Mouse (Mus musculus) heart, embryonic 10.5 days (tissue): ENCODE measurements at regions not wholly inside any gene's neighbourhood (a gene's known extent, or its start where the extent isn't known, plus 50 kb on each side); places are given as distances from the start of the nearest gene placed in this dataset.

ENCODE experiments used
- DNase-seq: peaks from one replicate; pipeline ENCODE4 v3.0.0-alpha.2; 2017; ENCODE audit warnings: low spot score
- H3K27ac ChIP-seq: fragments of 300-500 bp; sonication (generic); 2 replicates; pipeline ENCODE4 v1.5.1; 2016; ENCODE audit warnings: mild to moderate bottlenecking
- H3K27me3 ChIP-seq: fragments of 300-500 bp; sonication (generic); 2 replicates; pipeline ENCODE4 v1.6.1; 2016; ENCODE audit warnings: mild to moderate bottlenecking; ENCODE audit not compliant: poor library complexity, insufficient read depth, severe bottlenecking
- H3K36me3 ChIP-seq: fragments of 300-500 bp; sonication (generic); 2 replicates; pipeline ENCODE4 v1.6.1; 2016; ENCODE audit warnings: mild to moderate bottlenecking, moderate library complexity
- H3K4me1 ChIP-seq: fragments of 300-500 bp; sonication (generic); 2 replicates; pipeline ENCODE4 v1.6.1; 2016; ENCODE audit warnings: mild to moderate bottlenecking
- H3K4me3 ChIP-seq: fragments of 300-500 bp; sonication (generic); 2 replicates; pipeline ENCODE4 v1.5.1; 2016; ENCODE audit warnings: mild to moderate bottlenecking, moderate library complexity
- H3K9me3 ChIP-seq: fragments of 300-500 bp; sonication (generic); 2 replicates; pipeline ENCODE4 v1.6.1; 2016; ENCODE audit warnings: mild to moderate bottlenecking, moderate library complexity
- WGBS: fragments of 180-500 bp; shearing (Covaris S2); methylation state at CpG from one replicate; pipeline ENCODE4 v1.1.7; 2016; 5-methylcytosine and 5-hydroxymethylcytosine counted together

DNA sequence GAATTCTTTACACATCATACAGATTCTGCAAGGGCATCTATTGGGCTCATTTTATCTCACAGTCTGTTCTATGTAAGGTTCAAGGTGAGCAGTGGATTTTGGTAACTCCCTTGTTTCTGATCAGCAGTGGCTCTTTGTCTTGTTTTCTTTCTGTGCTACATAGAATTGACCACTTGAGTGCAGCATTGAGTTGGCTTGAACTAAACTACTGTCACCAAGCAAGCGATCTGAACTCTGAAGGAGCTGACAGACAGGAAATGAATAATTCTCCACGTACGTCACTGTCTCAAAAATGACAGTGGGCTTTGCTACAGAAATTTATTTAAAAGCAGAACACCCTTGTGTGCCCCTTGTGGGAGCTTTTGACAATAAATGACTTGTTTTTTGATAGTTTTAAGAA, 268.9 kb upstream of the Myo3a start:
- H3K36me3 ChIP-seq, result no peaks in the 10 kb centered on the region
- no peaks in the 10 kb centered on the region for H3K27me3 ChIP-seq
- no peaks in the 10 kb centered on the region for H3K9me3 ChIP-seq
- DNase-seq, result no peak
- H3K27ac ChIP-seq, result peak overlapping the region; percentile 62; the same call in 1 of the 2 replicates
- H3K4me3 ChIP-seq, result peak overlapping the region; percentile 39
- WGBS, result 2% methylated on average over 3 of the region's 3 CpGs
- H3K4me1 ChIP-seq, result peaks cover 3% of the 10 kb centered on the region; the same call in 1 of the 2 replicates

DNA sequence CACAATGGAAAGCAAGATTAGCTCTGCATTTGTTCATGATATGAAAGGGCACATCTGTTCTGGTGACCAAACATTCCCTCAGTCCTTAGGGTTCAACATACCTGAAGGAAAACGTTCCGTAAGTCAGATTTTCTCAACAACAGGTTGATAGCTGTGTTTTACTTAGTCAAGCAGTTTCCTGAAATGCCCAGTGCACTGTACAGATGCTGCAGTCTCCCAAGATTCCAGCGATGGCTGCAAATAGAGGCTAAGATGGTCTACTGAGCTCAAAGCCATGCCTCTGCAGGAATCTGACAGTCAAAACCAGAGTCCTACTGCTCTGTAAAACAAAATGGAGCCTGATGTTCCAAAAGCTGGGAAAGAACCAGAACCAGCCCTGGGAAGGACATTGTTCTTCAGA, 268.5 kb upstream of the Myo3a start:
- DNase-seq, result no peak
- peak overlapping the region; percentile 62 for H3K27ac ChIP-seq
- 58% methylated on average over 3 of the region's 3 CpGs for WGBS
- peak overlapping the region; percentile 39; the same call in 1 of the 2 replicates for H3K4me3 ChIP-seq
- no peaks in the 10 kb centered on the region for H3K27me3 ChIP-seq
- H3K9me3 ChIP-seq, result no peaks in the 10 kb centered on the region
- peaks cover 7% of the 10 kb centered on the region for H3K4me1 ChIP-seq
- H3K36me3 ChIP-seq, result no peaks in the 10 kb centered on the region

DNA sequence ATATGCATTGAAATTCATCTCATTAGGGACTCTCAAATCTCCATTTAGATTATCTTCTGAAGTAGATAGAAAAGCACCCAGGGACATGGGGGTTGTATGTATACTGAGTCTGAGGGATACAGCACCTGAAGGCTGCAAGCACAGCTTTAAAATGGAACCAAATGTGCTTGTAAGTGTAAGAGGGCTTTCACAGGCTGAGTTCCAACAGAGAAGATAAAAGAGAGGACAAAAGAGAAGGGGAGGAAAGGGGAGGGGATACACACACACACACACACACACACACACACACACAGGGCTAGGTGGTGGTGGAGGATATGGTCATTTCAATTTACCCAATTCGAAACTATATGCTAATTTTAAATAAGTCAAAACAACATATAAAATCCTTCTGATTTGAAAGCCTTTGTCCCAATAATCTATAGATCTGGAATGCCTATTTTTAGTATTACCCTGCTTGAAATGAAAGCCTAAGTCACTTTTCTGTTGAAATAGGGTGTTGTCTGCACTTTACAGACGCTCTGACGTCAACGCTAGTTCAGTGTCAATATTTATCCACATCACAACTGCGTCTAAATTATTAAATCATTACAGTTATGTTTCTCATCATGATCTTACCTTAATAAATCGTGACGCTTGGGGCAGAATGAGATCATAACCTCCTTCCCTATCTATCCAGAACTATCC, 263.8 kb upstream of the Myo3a start:
- no peak for DNase-seq
- 6% methylated on average over 7 of the region's 7 CpGs for WGBS
- peak overlapping the region; percentile 48 for H3K4me3 ChIP-seq
- peaks cover 12% of the 10 kb centered on the region for H3K4me1 ChIP-seq
- no peaks in the 10 kb centered on the region for H3K36me3 ChIP-seq
- no peaks in the 10 kb centered on the region for H3K27me3 ChIP-seq
- H3K9me3 ChIP-seq, result no peaks in the 10 kb centered on the region
- H3K27ac ChIP-seq, result peak overlapping the region; percentile 78

DNA sequence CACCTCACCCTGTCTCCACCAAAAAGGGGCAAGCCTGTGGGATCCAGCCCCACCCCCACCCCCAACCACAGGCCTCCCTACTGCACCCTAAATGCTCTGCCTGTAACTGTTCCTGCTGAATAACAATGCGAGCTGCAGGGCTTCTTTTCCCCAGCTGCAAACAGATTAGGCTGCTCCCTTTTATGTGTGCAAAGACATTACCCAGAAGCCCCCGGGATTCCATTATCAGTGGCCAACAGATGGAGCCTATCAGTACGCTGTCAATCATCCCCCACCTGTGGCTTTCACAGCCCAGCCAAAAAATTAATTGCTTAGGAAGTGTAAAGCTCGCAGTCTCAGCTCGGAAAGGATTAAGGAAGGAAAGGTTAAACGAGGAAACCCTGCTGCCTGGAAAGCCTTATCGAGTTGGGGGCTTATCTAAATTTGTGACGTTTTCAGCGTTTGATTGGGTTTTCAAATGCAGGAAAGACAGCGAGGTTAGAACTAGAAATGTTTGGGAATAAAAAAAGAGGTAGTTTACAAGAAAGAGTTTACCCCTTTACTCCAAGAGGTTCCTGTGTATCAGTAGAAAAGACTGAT, 263.2 kb upstream of the Myo3a start:
- Histone ChIP-seq H3K27me3 (no peaks in the 10 kb centered on the region), H3K27ac (peak overlapping the region; percentile 78), H3K36me3 (no peaks in the 10 kb centered on the region), H3K4me3 (peak overlapping the region; percentile 48), H3K4me1 (peaks cover 12% of the 10 kb centered on the region), H3K9me3 (no peaks in the 10 kb centered on the region)
- under 1% methylated on average over 10 of the region's 10 CpGs for whole genome bisulfite sequencing
- peak; percentile 93 for DNase-seq

DNA sequence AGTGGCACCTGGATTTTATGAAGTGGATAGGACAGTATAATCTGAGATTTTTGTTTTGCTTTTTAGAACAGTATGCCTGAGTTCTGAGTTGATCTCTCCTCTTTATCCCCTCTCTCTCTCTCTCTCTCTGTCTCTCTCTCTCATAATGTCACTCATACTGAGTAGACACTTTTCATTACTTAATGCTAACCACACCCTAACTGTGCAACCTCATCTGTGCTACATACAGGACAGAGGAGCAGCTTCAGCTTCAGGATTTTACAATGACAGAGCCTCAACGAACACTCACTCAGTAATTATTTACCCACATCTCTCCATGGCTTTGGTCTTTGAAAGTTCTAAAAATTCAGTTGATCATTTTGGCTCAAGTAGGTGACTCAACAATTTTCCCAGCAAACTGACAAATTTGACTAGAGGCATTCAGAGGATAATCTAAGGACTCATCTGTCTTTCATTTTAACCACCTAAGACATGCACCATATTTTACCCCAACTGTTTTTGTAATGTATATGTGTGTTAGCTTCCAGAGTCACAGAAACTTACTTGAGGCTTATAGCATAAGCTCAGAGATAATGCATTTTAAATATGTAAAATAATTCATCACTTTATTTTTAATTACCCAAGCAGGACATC, 256.4 kb upstream of the Myo3a start:
- H3K27me3 ChIP-seq, result no peaks in the 10 kb centered on the region
- no peak overlapping the region for H3K4me3 ChIP-seq
- 72% methylated on average over 1 of the region's 1 CpGs for WGBS
- DNase-seq, result no peak
- no peaks in the 10 kb centered on the region for H3K9me3 ChIP-seq
- no peak overlapping the region for H3K27ac ChIP-seq
- peaks cover 12% of the 10 kb centered on the region for H3K4me1 ChIP-seq
- no peaks in the 10 kb centered on the region for H3K36me3 ChIP-seq

DNA sequence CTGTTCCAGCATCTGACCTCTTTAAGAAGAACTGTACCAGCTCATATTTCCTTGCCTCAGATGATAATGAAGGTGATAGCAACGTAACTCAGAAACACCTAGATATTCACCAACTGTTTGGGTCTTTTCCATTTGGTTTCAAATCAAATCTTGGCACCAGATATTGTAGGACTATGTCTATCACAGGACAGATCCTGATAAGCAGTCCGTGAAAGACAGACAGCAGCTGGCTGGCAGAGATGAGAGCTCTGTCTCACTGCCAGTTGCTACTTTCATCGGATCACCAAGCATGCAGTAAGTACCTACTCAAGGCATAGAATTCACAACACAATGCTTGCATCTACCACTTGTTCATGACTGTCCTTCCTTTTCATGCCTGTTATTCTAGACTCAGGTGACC, 252.7 kb upstream of the Myo3a start:
- Histone ChIP-seq H3K9me3 (no peaks in the 10 kb centered on the region), H3K4me3 (no peak overlapping the region), H3K4me1 (peaks cover 12% of the 10 kb centered on the region), H3K36me3 (no peaks in the 10 kb centered on the region), H3K27ac (no peak overlapping the region), H3K27me3 (no peaks in the 10 kb centered on the region)
- DNase-seq, result no peak
- 34% methylated on average over 3 of the region's 3 CpGs for WGBS

DNA sequence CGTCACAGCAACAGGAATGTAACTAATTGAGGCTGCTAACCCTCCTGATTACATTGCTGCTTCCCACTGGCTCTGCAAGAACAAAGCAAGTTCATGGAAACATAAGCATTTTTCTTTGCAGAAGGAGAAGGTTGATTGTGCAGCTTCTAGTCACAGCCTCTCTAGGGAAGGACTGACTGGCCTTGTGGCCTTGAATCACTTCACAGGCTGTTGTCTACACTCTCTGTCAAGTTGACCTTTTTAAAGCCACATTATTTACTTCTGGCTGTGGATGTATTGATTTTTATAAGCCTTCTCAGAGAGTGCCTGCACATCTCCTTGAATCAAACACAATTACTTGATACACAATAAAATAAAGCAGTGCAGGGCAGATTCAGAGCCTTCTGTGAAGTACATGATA, 251.8 kb upstream of the Myo3a start:
- H3K27me3 ChIP-seq, result no peaks in the 10 kb centered on the region
- peaks cover 12% of the 10 kb centered on the region for H3K4me1 ChIP-seq
- H3K36me3 ChIP-seq, result no peaks in the 10 kb centered on the region
- H3K27ac ChIP-seq, result no peak overlapping the region
- H3K9me3 ChIP-seq, result no peaks in the 10 kb centered on the region
- DNase-seq, result no peak
- WGBS, result 40% methylated on average over 1 of the region's 1 CpGs
- no peak overlapping the region for H3K4me3 ChIP-seq

DNA sequence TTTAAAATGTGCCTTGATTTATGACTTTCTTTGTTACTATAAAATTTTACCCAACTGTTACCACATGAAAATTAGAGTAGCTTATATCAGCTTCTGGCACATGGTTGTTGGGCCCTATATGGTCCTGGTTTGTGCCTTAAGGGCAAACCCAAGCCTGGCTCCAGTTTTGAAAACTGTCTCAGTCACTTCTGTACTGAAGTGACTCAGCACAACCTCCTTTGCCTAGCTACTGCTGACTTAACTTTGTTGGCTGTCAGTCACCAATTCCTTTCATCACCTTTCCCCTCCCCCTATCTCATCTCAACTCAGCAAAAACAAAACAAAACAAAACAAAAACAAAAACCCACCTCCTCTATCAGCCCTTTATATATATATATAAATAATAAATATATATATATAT, 251.0 kb upstream of the Myo3a start:
- Histone ChIP-seq H3K4me1 (peaks cover 12% of the 10 kb centered on the region), H3K27me3 (no peaks in the 10 kb centered on the region), H3K9me3 (no peaks in the 10 kb centered on the region), H3K36me3 (no peaks in the 10 kb centered on the region), H3K27ac (no peak overlapping the region), H3K4me3 (no peak overlapping the region)
- no peak for DNase-seq

DNA sequence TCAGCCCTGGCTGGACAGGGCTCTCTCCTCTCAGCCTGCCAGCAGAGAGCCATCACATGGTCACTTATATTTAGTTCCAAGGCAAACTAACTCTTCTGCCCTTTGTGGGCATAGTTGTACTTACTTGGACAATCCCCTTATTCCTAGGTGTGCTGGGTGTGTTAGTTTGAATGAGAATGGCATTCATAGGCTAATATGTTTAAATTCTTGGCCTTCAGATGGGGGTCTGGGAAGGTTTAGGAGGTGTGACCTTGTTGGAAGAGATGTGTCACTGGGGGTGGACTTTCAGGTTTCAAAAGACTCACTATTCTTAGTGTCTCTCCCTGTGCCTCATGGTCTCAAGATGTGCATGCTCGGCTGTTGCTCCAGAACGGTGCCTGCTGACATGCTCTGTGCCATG, 250.5 kb upstream of the Myo3a start:
- Histone ChIP-seq H3K36me3 (no peaks in the 10 kb centered on the region), H3K9me3 (no peaks in the 10 kb centered on the region), H3K27ac (no peak overlapping the region), H3K4me3 (no peak overlapping the region), H3K4me1 (peaks cover 7% of the 10 kb centered on the region), H3K27me3 (no peaks in the 10 kb centered on the region)
- no peak for DNase-seq
- 58% methylated on average over 2 of the region's 2 CpGs for WGBS

DNA sequence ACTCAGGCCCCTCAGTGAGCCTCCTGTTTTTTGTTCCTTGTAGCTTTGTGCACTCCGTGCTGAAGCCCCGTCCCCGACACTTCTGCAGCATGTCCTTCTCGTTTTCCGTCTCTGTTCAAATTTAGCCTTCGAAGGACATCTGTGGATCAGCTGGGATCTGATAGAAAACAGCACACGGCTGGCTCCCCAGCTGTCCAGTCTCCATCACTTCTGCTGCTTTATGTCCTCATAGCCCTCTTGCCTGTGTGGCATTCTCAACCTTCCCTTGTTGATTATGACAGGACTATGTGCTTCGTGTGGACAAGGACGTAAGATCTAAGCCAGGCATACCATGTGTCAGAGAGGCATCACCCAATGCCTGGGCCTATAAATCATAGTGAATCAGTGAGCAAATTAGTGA, 247.1 kb upstream of the Myo3a start:
- Histone ChIP-seq H3K27me3 (no peaks in the 10 kb centered on the region), H3K9me3 (no peaks in the 10 kb centered on the region), H3K27ac (no peak overlapping the region), H3K4me3 (no peak overlapping the region), H3K4me1 (0 out of 2 replicates have a peak, but pooled peaks cover 4% of the 10 kb centered on the region), H3K36me3 (no peaks in the 10 kb centered on the region)
- 47% methylated on average over 9 of the region's 9 CpGs for WGBS
- DNase-seq, result no peak

DNA sequence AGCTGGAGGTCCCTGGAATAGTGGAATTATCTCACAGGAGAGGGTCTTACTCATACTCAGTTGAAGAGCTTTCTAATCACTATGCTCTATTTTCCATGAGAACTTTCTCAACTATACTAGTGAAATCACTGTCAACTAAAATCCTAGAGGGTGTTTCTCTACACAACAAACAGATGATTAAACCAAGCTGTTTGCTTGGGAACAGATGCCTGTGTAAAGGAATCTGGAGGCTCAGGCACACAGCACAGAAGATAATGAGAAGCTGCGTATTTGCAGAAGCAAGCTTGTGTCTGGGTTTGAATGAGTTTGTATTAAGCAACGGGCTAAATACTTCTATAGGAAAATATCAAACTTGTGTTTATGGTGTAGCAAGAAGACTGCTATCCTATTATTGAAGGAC, 202.9 kb upstream of the Myo3a start:
- no peaks in the 10 kb centered on the region for H3K4me1 ChIP-seq
- no peak overlapping the region for H3K27ac ChIP-seq
- DNase-seq, result no peak
- H3K27me3 ChIP-seq, result no peaks in the 10 kb centered on the region
- WGBS, result 68% methylated on average over 2 of the region's 2 CpGs
- no peak overlapping the region for H3K4me3 ChIP-seq
- no peaks in the 10 kb centered on the region for H3K36me3 ChIP-seq
- no peaks in the 10 kb centered on the region for H3K9me3 ChIP-seq

DNA sequence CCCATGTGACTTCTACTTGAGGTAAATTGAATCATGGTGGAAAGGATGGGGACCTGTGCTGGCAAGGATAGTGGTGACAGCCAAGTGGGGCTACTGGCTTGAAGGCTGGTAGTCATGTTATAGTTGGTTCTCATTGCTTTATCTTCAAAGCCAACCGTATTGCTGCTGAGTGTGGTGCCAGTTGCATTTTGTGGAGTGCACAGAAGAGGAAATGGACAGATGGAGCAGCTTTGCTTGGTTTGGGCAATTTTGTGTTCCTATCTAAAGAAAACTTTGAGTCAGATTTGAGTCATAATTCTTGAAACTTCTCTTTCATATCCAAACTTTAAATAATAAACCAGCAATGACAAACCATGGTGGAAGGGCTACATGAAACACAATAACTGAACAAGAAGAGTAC, 200.5 kb upstream of the Myo3a start:
- H3K27me3 ChIP-seq, result no peaks in the 10 kb centered on the region
- no peaks in the 10 kb centered on the region for H3K4me1 ChIP-seq
- no peaks in the 10 kb centered on the region for H3K9me3 ChIP-seq
- no peak for DNase-seq
- no peaks in the 10 kb centered on the region for H3K36me3 ChIP-seq
- H3K4me3 ChIP-seq, result no peak overlapping the region
- WGBS, result 81% methylated on average over 1 of the region's 1 CpGs
- no peak overlapping the region for H3K27ac ChIP-seq

DNA sequence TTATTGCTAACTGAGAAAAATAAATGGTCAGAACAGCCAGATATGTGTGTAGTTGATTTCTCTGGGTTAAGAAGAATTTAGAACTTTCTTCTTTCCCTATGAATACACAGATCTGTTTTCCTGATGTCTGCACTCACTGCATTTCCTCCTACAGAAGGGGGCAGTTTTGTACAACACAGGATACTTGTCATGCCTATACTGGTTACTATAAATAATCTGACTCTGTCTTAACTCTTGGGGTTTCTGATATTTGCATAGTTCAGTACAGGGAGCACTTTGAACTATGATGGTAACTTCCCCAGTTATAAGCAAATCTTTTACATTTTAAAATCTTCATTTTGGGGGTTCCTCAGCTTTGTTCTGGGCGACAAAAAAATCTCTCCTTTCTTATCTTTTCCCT, 198.7 kb upstream of the Myo3a start:
- DNase-seq, result no peak
- WGBS, result 74% methylated on average over 1 of the region's 1 CpGs
- no peaks in the 10 kb centered on the region for H3K4me1 ChIP-seq
- H3K36me3 ChIP-seq, result no peaks in the 10 kb centered on the region
- H3K9me3 ChIP-seq, result no peaks in the 10 kb centered on the region
- H3K27ac ChIP-seq, result no peak overlapping the region
- no peak overlapping the region for H3K4me3 ChIP-seq
- no peaks in the 10 kb centered on the region for H3K27me3 ChIP-seq
